Mouse (Mus musculus) embryonic facial prominence, embryonic 13.5 days (tissue): ENCODE results near the gene Acoxl. TPM values are rescaled to one million over a fixed set of nuclear protein-coding genes. Genes with fewer than 3 reads are reported as not detected.

ENCODE experiments used
- ATAC-seq: fragments of 200-750 bp; cut with Nextera tagmentation; 2 replicates; pipeline ENCODE4 v1.8.0; 2017; ENCODE audit warnings: low read depth; ENCODE audit not compliant: insufficient number of reproducible peaks, insufficient read depth, low FRiP score, low TSS enrichment
- H3K27ac ChIP-seq: fragments of 300-500 bp; sonication (generic); 2 replicates; pipeline ENCODE4 v1.5.1; 2015; ENCODE audit warnings: moderate library complexity, mild to moderate bottlenecking, inconsistent platforms
- H3K27me3 ChIP-seq: fragments of 300-500 bp; sonication (generic); 2 replicates; pipeline ENCODE4 v1.6.1; 2015; ENCODE audit warnings: mild to moderate bottlenecking, inconsistent platforms
- H3K36me3 ChIP-seq: fragments of 300-500 bp; sonication (generic); 2 replicates; pipeline ENCODE4 v1.6.1; 2015; ENCODE audit warnings: mild to moderate bottlenecking, inconsistent platforms
- H3K4me1 ChIP-seq: fragments of 300-500 bp; sonication (generic); 2 replicates; pipeline ENCODE4 v1.6.1; 2015; ENCODE audit warnings: inconsistent platforms
- H3K4me2 ChIP-seq: fragments of 300-500 bp; sonication (generic); 2 replicates; pipeline ENCODE4 v1.6.1; 2015; ENCODE audit warnings: moderate library complexity, mild to moderate bottlenecking, inconsistent platforms
- H3K4me3 ChIP-seq: fragments of 300-500 bp; sonication (generic); 2 replicates; pipeline ENCODE4 v1.5.1; 2015; ENCODE audit warnings: mild to moderate bottlenecking, inconsistent platforms
- H3K9ac ChIP-seq: fragments of 300-500 bp; sonication (generic); 2 replicates; pipeline ENCODE4 v1.6.1; 2015; ENCODE audit warnings: mild to moderate bottlenecking, inconsistent platforms
- H3K9me3 ChIP-seq: fragments of 300-500 bp; sonication (generic); 2 replicates; pipeline ENCODE4 v1.6.1; 2016; ENCODE audit warnings: inconsistent platforms
- WGBS: fragments of 180-500 bp; shearing (Covaris S2); methylation state at CpG from one replicate; pipeline ENCODE4 v1.1.7; 2015; ENCODE audit warnings: mixed read lengths; 5-methylcytosine and 5-hydroxymethylcytosine counted together
- polyA plus RNA-seq: library from polyadenylated mRNA; unstranded; fragments of >200 nt; fragmentation: Nextera tagmentation; extraction: Ambion mirVana; gene quantifications from 2 replicates; pipeline ENCODE4 v1.2.1, GENCODE M21; 2015

The Acoxl gene
- polyA plus RNA-seq, 1 experiment from 2014 or later = not detected

GRCm38 (mm10) chr2:128085481-128085880 lies 246.8 kb downstream of the Acoxl start:
- Histone ChIP-seq H3K4me2 (no peak overlapping the region), H3K36me3 (no peaks in the 10 kb centered on the region), H3K4me1 (no peaks in the 10 kb centered on the region), H3K9ac (no peak overlapping the region), H3K9me3 (no peaks in the 10 kb centered on the region), H3K27ac (no peak overlapping the region), H3K27me3 (no peaks in the 10 kb centered on the region), H3K4me3 (no peak overlapping the region)
- WGBS = 94% methylated on average over 1 of the region's 1 CpGs
- no peak for ATAC-seq

GRCm38 (mm10) chr2:128086301-128086886 lies 247.7 kb downstream of the Acoxl start:
- Histone ChIP-seq H3K4me1 (no peaks in the 10 kb centered on the region), H3K27me3 (no peaks in the 10 kb centered on the region; the same call in 1 of the 2 replicates), H3K9ac (no peak overlapping the region), H3K27ac (no peak overlapping the region), H3K36me3 (no peaks in the 10 kb centered on the region), H3K4me2 (no peak overlapping the region), H3K4me3 (no peak overlapping the region), H3K9me3 (no peaks in the 10 kb centered on the region)
- ATAC-seq = no peak
- WGBS = 75% methylated on average over 14 of the region's 14 CpGs

- no peak overlapping the region for H3K9ac ChIP-seq
- H3K27ac ChIP-seq = no peak overlapping the region
- no peak overlapping the region for H3K4me3 ChIP-seq
- no peaks in the 10 kb centered on the region for H3K36me3 ChIP-seq
- WGBS = 82% methylated on average over 7 of the region's 7 CpGs
- H3K9me3 ChIP-seq = no peaks in the 10 kb centered on the region
- no peak overlapping the region for H3K4me2 ChIP-seq
- ATAC-seq = no peak
- no peaks in the 10 kb centered on the region for H3K4me1 ChIP-seq
- no peaks in the 10 kb centered on the region; the same call in 1 of the 2 replicates for H3K27me3 ChIP-seq
Observed at GRCm38 (mm10) chr2:128086996-128087526, 248.4 kb downstream of the Acoxl start.

- H3K27ac ChIP-seq = no peak overlapping the region
- 83% methylated on average over 8 of the region's 8 CpGs for WGBS
Observed at GRCm38 (mm10) chr2:128087798-128088545, 249.3 kb downstream of the Acoxl start.

GRCm38 (mm10) chr2:128090283-128090885 lies 251.7 kb downstream of the Acoxl start:
- ATAC-seq = no peak
- Histone ChIP-seq H3K27ac (no peak overlapping the region), H3K36me3 (no peaks in the 10 kb centered on the region), H3K4me2 (no peak overlapping the region), H3K4me1 (no peaks in the 10 kb centered on the region), H3K9ac (no peak overlapping the region), H3K4me3 (no peak overlapping the region), H3K9me3 (no peaks in the 10 kb centered on the region), H3K27me3 (no peaks in the 10 kb centered on the region; the same call in 1 of the 2 replicates)
- WGBS = 83% methylated on average over 6 of the region's 6 CpGs

More at GRCm38 (mm10) chr2:128087798-128088545, 249.3 kb downstream of the Acoxl start:
- Histone ChIP-seq H3K9ac (no peak overlapping the region), H3K4me2 (no peak overlapping the region), H3K4me3 (no peak overlapping the region), H3K27me3 (no peaks in the 10 kb centered on the region; the same call in 1 of the 2 replicates), H3K4me1 (no peaks in the 10 kb centered on the region), H3K36me3 (no peaks in the 10 kb centered on the region), H3K9me3 (no peaks in the 10 kb centered on the region)
- ATAC-seq = no peak

GRCm38 (mm10) chr2:128091431-128092369 lies 253.0 kb downstream of the Acoxl start:
- ATAC-seq = no peak
- Histone ChIP-seq H3K4me2 (no peak overlapping the region), H3K4me1 (no peaks in the 10 kb centered on the region), H3K9ac (no peak overlapping the region), H3K36me3 (no peaks in the 10 kb centered on the region), H3K4me3 (no peak overlapping the region), H3K27me3 (no peaks in the 10 kb centered on the region; the same call in 1 of the 2 replicates), H3K27ac (no peak overlapping the region), H3K9me3 (no peaks in the 10 kb centered on the region)
- 68% methylated on average over 11 of the region's 11 CpGs for WGBS

GRCm38 (mm10) chr2:128092451-128092850 lies 253.8 kb downstream of the Acoxl start:
- Histone ChIP-seq H3K4me1 (no peaks in the 10 kb centered on the region), H3K4me3 (no peak overlapping the region), H3K9me3 (no peaks in the 10 kb centered on the region), H3K27ac (no peak overlapping the region), H3K9ac (no peak overlapping the region), H3K27me3 (no peaks in the 10 kb centered on the region; the same call in 1 of the 2 replicates), H3K4me2 (no peak overlapping the region), H3K36me3 (no peaks in the 10 kb centered on the region)
- WGBS = 88% methylated on average over 2 of the region's 2 CpGs
- no peak for ATAC-seq

- H3K4me3 ChIP-seq = no peak overlapping the region
- no peak overlapping the region for H3K9ac ChIP-seq
- 73% methylated on average over 5 of the region's 5 CpGs for WGBS
- no peak overlapping the region for H3K27ac ChIP-seq
- no peaks in the 10 kb centered on the region for H3K36me3 ChIP-seq
- ATAC-seq = no peak
- no peaks in the 10 kb centered on the region for H3K9me3 ChIP-seq
- no peaks in the 10 kb centered on the region; the same call in 1 of the 2 replicates for H3K27me3 ChIP-seq
- H3K4me2 ChIP-seq = no peak overlapping the region
- no peaks in the 10 kb centered on the region for H3K4me1 ChIP-seq
Observed at GRCm38 (mm10) chr2:128094196-128094595, 255.5 kb downstream of the Acoxl start.

GRCm38 (mm10) chr2:128094602-128095001 lies 255.9 kb downstream of the Acoxl start:
- no peaks in the 10 kb centered on the region for H3K9me3 ChIP-seq
- no peaks in the 10 kb centered on the region for H3K36me3 ChIP-seq
- H3K4me3 ChIP-seq = no peak overlapping the region
- no peak overlapping the region for H3K4me2 ChIP-seq
- no peak overlapping the region for H3K27ac ChIP-seq
- whole genome bisulfite sequencing = 73% methylated on average over 2 of the region's 2 CpGs
- no peaks in the 10 kb centered on the region for H3K4me1 ChIP-seq
- H3K9ac ChIP-seq = no peak overlapping the region
- H3K27me3 ChIP-seq = no peaks in the 10 kb centered on the region; the same call in 1 of the 2 replicates
- ATAC-seq = no peak

- Histone ChIP-seq H3K36me3 (no peaks in the 10 kb centered on the region), H3K4me2 (no peak overlapping the region), H3K27me3 (no peaks in the 10 kb centered on the region; the same call in 1 of the 2 replicates), H3K4me1 (no peaks in the 10 kb centered on the region), H3K9ac (no peak overlapping the region), H3K27ac (no peak overlapping the region), H3K9me3 (no peaks in the 10 kb centered on the region), H3K4me3 (no peak overlapping the region)
- ATAC-seq = no peak
- 41% methylated on average over 1 of the region's 1 CpGs for WGBS
Observed at GRCm38 (mm10) chr2:128095270-128095669, 256.6 kb downstream of the Acoxl start.

- no peaks in the 10 kb centered on the region; the same call in 1 of the 2 replicates for H3K27me3 ChIP-seq
- H3K4me3 ChIP-seq = no peak overlapping the region
- no peak for ATAC-seq
- no peak overlapping the region for H3K27ac ChIP-seq
- no peaks in the 10 kb centered on the region for H3K36me3 ChIP-seq
- no peak overlapping the region for H3K9ac ChIP-seq
- WGBS = 83% methylated on average over 1 of the region's 1 CpGs
- no peak overlapping the region for H3K4me2 ChIP-seq
- H3K9me3 ChIP-seq = no peaks in the 10 kb centered on the region
- H3K4me1 ChIP-seq = no peaks in the 10 kb centered on the region
Observed at GRCm38 (mm10) chr2:128096070-128096469, 257.4 kb downstream of the Acoxl start.
